Mouse (Mus musculus) liver, embryonic 14.5 days (tissue): ENCODE data around the gene Wfdc15b. TPM values are rescaled to one million over a fixed set of nuclear protein-coding genes. Genes with fewer than 3 reads are reported as not detected.

Source experiments
- ATAC-seq: fragments of 200-750 bp; cut with Nextera tagmentation; 2 replicates; pipeline ENCODE4 v1.8.0; 2017; ENCODE audit warnings: moderate number of reproducible peaks, mild to moderate bottlenecking, moderate library complexity; ENCODE audit not compliant: insufficient read depth
- DNase-seq, 3 experiments: peaks; one replicate each; pipeline ENCODE4 v3.0.0-alpha.2; 2012 to 2013; ENCODE audit warnings: low read depth in 3 of 3, low spot score in 3 of 3
- H3K27ac ChIP-seq: fragments of 300-500 bp; sonication (generic); 2 replicates; pipeline ENCODE4 v1.5.1; 2014; ENCODE audit warnings: moderate library complexity, mild to moderate bottlenecking, control low read depth, inconsistent platforms
- H3K27me3 ChIP-seq: fragments of 300-500 bp; sonication (generic); 2 replicates; pipeline ENCODE4 v1.6.1; 2014; ENCODE audit warnings: mild to moderate bottlenecking, low read length, moderate library complexity; ENCODE audit not compliant: control insufficient read depth, insufficient read depth
- H3K36me3 ChIP-seq: fragments of 300-500 bp; sonication (generic); replicated peaks from 2 replicates; pipeline ENCODE4 v1.6.1; 2014; ENCODE audit warnings: low read depth; ENCODE audit not compliant: control insufficient read depth, insufficient read depth
- H3K4me1 ChIP-seq, 2 experiments: fragments of 200-500 bp in 1 of 2; fragments of 300-500 bp in 1 of 2; sonication (generic) in 1 of 2; replicated peaks; 2 replicates each; pipeline ENCODE4 v1.6.1; 2012 to 2014; ENCODE audit warnings: antibody characterized with exemption in 1 of 2, inconsistent platforms in 1 of 2, low read length in 1 of 2; ENCODE audit not compliant: control insufficient read depth in 2 of 2, insufficient read depth in 2 of 2
- H3K4me2 ChIP-seq: fragments of 300-500 bp; sonication (generic); 2 replicates; pipeline ENCODE4 v1.6.1; 2014; ENCODE audit warnings: low read depth, mild to moderate bottlenecking, control low read depth, moderate library complexity
- H3K4me3 ChIP-seq, 2 experiments: fragments of 200-500 bp in 1 of 2; fragments of 300-500 bp in 1 of 2; sonication (generic) in 1 of 2; 2 replicates each; pipeline ENCODE4 v1.5.1; 2012 to 2014; ENCODE audit warnings: low read depth in 2 of 2, low read length in 2 of 2, mild to moderate bottlenecking in 2 of 2, control low read depth in 1 of 2, inconsistent platforms in 1 of 2, moderate library complexity in 1 of 2; ENCODE audit not compliant: insufficient read depth in 1 of 2
- H3K9ac ChIP-seq: fragments of 300-500 bp; sonication (generic); replicated peaks from 2 replicates; pipeline ENCODE4 v1.6.1; 2014; ENCODE audit warnings: mild to moderate bottlenecking, control low read depth, moderate library complexity
- H3K9me3 ChIP-seq: fragments of 300-500 bp; sonication (generic); 2 replicates; pipeline ENCODE4 v1.6.1; 2016; ENCODE audit warnings: low read length, mixed read lengths; ENCODE audit not compliant: control insufficient read depth
- CTCF ChIP-seq: IDR thresholded peaks from 2 replicates; pipeline ENCODE4 v1.5.1; 2016; ENCODE audit warnings: antibody characterized with exemption, low read depth, control low read depth
- EP300 ChIP-seq: IDR thresholded peaks from 2 replicates; pipeline ENCODE4 v1.6.1; 2016; ENCODE audit warnings: antibody characterized with exemption, low read depth
- WGBS: fragments of 180-500 bp; shearing (Covaris S2); extraction: QIAGEN DNeasy Blood & Tissue Kit; methylation state at CpG from one replicate; pipeline ENCODE4 v1.1.7; 2014; ENCODE audit not compliant: insufficient replicate concordance; 5-methylcytosine and 5-hydroxymethylcytosine counted together
- polyA plus RNA-seq, 2 experiments: library from polyadenylated mRNA; depleted of rRNA in 1 of 2; stranded (reverse) in 1 of 2; unstranded in 1 of 2; fragments of >200 nt; fragmentation: Nextera tagmentation in 1 of 2; extraction: Ambion mirVana in 1 of 2; gene quantifications; 2 replicates each; pipeline versions ENCODE4 v1.2.1 to v1.2.3; 2012 to 2014

The Wfdc15b gene
- polyA plus RNA-seq, 2 experiments: 0.11 TPM; not detected in 1

GRCm38 (mm10) chr2:164164941-164165340 lies 56.5 kb downstream of the Wfdc15b start:
- Histone ChIP-seq H3K27ac (no peak overlapping the region), H3K4me3 (no peak overlapping the region), H3K9me3 (no peaks in the 10 kb centered on the region), H3K9ac (no peak overlapping the region), H3K4me1 (peaks cover 0 to 6% of the 10 kb centered on the region in 2 experiments; a peak in 1 of 4 replicates), H3K36me3 (no peaks in the 10 kb centered on the region), H3K4me2 (no peak overlapping the region), H3K27me3 (peaks cover 34% of the 10 kb centered on the region)
- WGBS: 75% methylated on average over 5 of the region's 5 CpGs
- ATAC-seq (no peak), DNase-seq (no peak)
- TF ChIP-seq EP300 (no peak), CTCF (no peak)

Other genes starting within 250 kb of the Wfdc15b start
- 20.2 and 32.3 TPM in 2 replicates for gene Ywhab, start 226.7 kb downstream of the Wfdc15b start, polyA plus RNA-seq (2012; rRNA removed)
- gene Ywhab, start 226.7 kb downstream of the Wfdc15b start, polyA plus RNA-seq (2014; fragmentation: Nextera tagmentation; extraction: Ambion mirVana): 79.6 and 88.4 TPM in 2 replicates
- gene Pabpc1l, start 196.2 kb downstream of the Wfdc15b start, polyA plus RNA-seq (2012; rRNA removed): 0.22 and 0.29 TPM in 2 replicates
- not detected in 2 replicates for gene Pabpc1l, start 196.2 kb downstream of the Wfdc15b start, polyA plus RNA-seq (2014; fragmentation: Nextera tagmentation; extraction: Ambion mirVana)
- gene Stk4, start 151.3 kb downstream of the Wfdc15b start, polyA plus RNA-seq (2012; rRNA removed): 8.0 and 11.8 TPM in 2 replicates
- gene Stk4, start 151.3 kb downstream of the Wfdc15b start, polyA plus RNA-seq (2014; fragmentation: Nextera tagmentation; extraction: Ambion mirVana): 19.6 and 21.7 TPM in 2 replicates
- gene Tomm34, start 150.5 kb downstream of the Wfdc15b start, polyA plus RNA-seq (2012; rRNA removed): 10.1 and 11.6 TPM in 2 replicates
- 16.0 and 19.0 TPM in 2 replicates for gene Tomm34, start 150.5 kb downstream of the Wfdc15b start, polyA plus RNA-seq (2014; fragmentation: Nextera tagmentation; extraction: Ambion mirVana)
- 0.01 and 0.02 TPM in 2 replicates for gene Kcns1, start 50.5 kb downstream of the Wfdc15b start, polyA plus RNA-seq (2012; rRNA removed)
- gene Kcns1, start 50.5 kb downstream of the Wfdc15b start, polyA plus RNA-seq (2014; fragmentation: Nextera tagmentation; extraction: Ambion mirVana): not detected in 2 replicates
- gene Wfdc5, start 38.9 kb downstream of the Wfdc15b start, polyA plus RNA-seq (2012; rRNA removed): not detected in 2 replicates
- not detected in 2 replicates for gene Wfdc5, start 38.9 kb downstream of the Wfdc15b start, polyA plus RNA-seq (2014; fragmentation: Nextera tagmentation; extraction: Ambion mirVana)
- gene Wfdc12, start 31.1 kb downstream of the Wfdc15b start, polyA plus RNA-seq (2012; rRNA removed): not detected in 2 replicates
- not detected in 2 replicates for gene Wfdc12, start 31.1 kb downstream of the Wfdc15b start, polyA plus RNA-seq (2014; fragmentation: Nextera tagmentation; extraction: Ambion mirVana)
- not detected in 2 replicates for gene Wfdc15a, start 21.5 kb downstream of the Wfdc15b start, polyA plus RNA-seq (2012; rRNA removed)
- gene Wfdc15a, start 21.5 kb downstream of the Wfdc15b start, polyA plus RNA-seq (2014; fragmentation: Nextera tagmentation; extraction: Ambion mirVana): not detected in 2 replicates
- not detected in 2 replicates for gene Svs2, start 16.8 kb upstream of the Wfdc15b start, polyA plus RNA-seq (2012; rRNA removed)
- gene Svs2, start 16.8 kb upstream of the Wfdc15b start, polyA plus RNA-seq (2014; fragmentation: Nextera tagmentation; extraction: Ambion mirVana): not detected in 2 replicates
- gene Svs3b, start 35.0 kb upstream of the Wfdc15b start, polyA plus RNA-seq (2012; rRNA removed): not detected in 2 replicates
- gene Svs3b, start 35.0 kb upstream of the Wfdc15b start, polyA plus RNA-seq (2014; fragmentation: Nextera tagmentation; extraction: Ambion mirVana): not detected in 2 replicates
- gene Svs4, start 56.8 kb upstream of the Wfdc15b start, polyA plus RNA-seq (2012; rRNA removed): not detected in 2 replicates
- not detected in 2 replicates for gene Svs4, start 56.8 kb upstream of the Wfdc15b start, polyA plus RNA-seq (2014; fragmentation: Nextera tagmentation; extraction: Ambion mirVana)
- gene Svs3a, start 67.6 kb upstream of the Wfdc15b start, polyA plus RNA-seq (2012; rRNA removed): not detected in 2 replicates
- not detected in 2 replicates for gene Svs3a, start 67.6 kb upstream of the Wfdc15b start, polyA plus RNA-seq (2014; fragmentation: Nextera tagmentation; extraction: Ambion mirVana)
- gene Svs6, start 95.1 kb upstream of the Wfdc15b start, polyA plus RNA-seq (2012; rRNA removed): not detected in 2 replicates
- gene Svs6, start 95.1 kb upstream of the Wfdc15b start, polyA plus RNA-seq (2014; fragmentation: Nextera tagmentation; extraction: Ambion mirVana): not detected in 2 replicates
- not detected in 2 replicates for gene Svs5, start 111.1 kb upstream of the Wfdc15b start, polyA plus RNA-seq (2012; rRNA removed)
- gene Svs5, start 111.1 kb upstream of the Wfdc15b start, polyA plus RNA-seq (2014; fragmentation: Nextera tagmentation; extraction: Ambion mirVana): not detected in 2 replicates
- gene Slpi, start 167.4 kb upstream of the Wfdc15b start, polyA plus RNA-seq (2012; rRNA removed): 5.0 and 10.1 TPM in 2 replicates
- gene Slpi, start 167.4 kb upstream of the Wfdc15b start, polyA plus RNA-seq (2014; fragmentation: Nextera tagmentation; extraction: Ambion mirVana): 19.9 and 20.8 TPM in 2 replicates
- gene Rbpjl, start 181.5 kb upstream of the Wfdc15b start, polyA plus RNA-seq (2012; rRNA removed): 0.06 and 0.08 TPM in 2 replicates
- gene Rbpjl, start 181.5 kb upstream of the Wfdc15b start, polyA plus RNA-seq (2014; fragmentation: Nextera tagmentation; extraction: Ambion mirVana): 0.05 TPM in 1 of 2 replicates, not detected in the other
- gene Matn4, start 183.5 kb upstream of the Wfdc15b start, polyA plus RNA-seq (2012; rRNA removed): 0.16 and 0.44 TPM in 2 replicates
- not detected in 2 replicates for gene Matn4, start 183.5 kb upstream of the Wfdc15b start, polyA plus RNA-seq (2014; fragmentation: Nextera tagmentation; extraction: Ambion mirVana)
- 9.7 and 10.8 TPM in 2 replicates for gene Sdc4, start 222.2 kb upstream of the Wfdc15b start, polyA plus RNA-seq (2012; rRNA removed)
- gene Sdc4, start 222.2 kb upstream of the Wfdc15b start, polyA plus RNA-seq (2014; fragmentation: Nextera tagmentation; extraction: Ambion mirVana): 23.8 and 25.4 TPM in 2 replicates
- gene Sys1, start 235.3 kb upstream of the Wfdc15b start, polyA plus RNA-seq (2012; rRNA removed): 15.9 and 20.6 TPM in 2 replicates
- gene Sys1, start 235.3 kb upstream of the Wfdc15b start, polyA plus RNA-seq (2014; fragmentation: Nextera tagmentation; extraction: Ambion mirVana): 30.7 TPM in 2 replicates
- gene Gm20458, start 239.3 kb upstream of the Wfdc15b start, polyA plus RNA-seq (2012; rRNA removed): 0.13 and 1.7 TPM in 2 replicates
- 1.9 and 5.9 TPM in 2 replicates for gene Gm20458, start 239.3 kb upstream of the Wfdc15b start, polyA plus RNA-seq (2014; fragmentation: Nextera tagmentation; extraction: Ambion mirVana)